Mouse (Mus musculus) urinary bladder, postnatal 25 days (tissue): ENCODE data around the gene Krt83.
"Not testable (repeated sequence)": the region's sequence is repeated elsewhere in the genome, so short reads cannot be mapped to it uniquely, and the experiment has no call there.

Experiments used
- DNase-seq: peaks from one replicate; pipeline ENCODE4 v3.0.0; 2022; ENCODE audit warnings: low spot score

Krt83 gene

DNA sequence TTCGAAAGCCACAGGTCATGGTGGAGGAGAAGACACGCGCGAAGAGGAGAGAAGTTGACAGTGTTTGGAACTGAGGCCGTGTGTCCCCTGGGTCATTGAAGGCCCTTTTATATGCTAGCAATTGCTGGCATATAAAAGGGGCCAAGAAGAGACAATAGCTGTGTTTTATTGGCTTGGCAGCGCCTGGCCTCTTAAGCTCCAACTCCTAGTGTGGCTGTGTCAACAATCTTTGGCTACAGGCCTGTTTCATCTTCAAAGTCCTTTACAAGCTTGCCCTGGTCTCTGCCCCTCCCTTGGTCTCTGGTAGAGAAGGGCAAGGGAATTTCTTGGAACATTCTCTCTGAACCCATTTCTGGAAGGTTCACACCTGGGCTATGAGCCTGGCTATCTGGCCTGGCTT is at the start of gene Krt83:
Gene Krt83 (minus strand): TSS at position 82 of the 400 bp plus-strand sequence.
- DNase-seq: no peak

DNA sequence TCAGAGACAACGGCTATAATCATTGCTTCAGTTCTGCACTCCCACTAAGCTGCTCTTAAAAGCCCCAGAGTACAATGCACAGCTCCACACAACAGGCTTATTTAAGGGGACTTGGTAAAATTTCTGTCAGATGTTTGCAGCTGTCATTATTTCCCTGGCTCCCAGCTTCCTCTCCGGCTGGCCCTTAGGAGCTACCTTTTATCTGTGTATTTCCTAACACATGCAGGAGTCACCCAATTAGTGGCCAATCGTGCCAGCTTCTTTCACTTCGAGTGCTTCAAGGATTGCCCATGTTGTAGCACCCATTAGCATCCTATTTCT is 47.2 kb upstream of the Krt83 start:
- DNase-seq: no peak

GRCm38 (mm10) chr15:101537864-101538579 is 46.7 kb upstream of the Krt83 start:
- no peak for DNase-seq

GRCm38 (mm10) chr15:101536054-101536850 is 44.9 kb upstream of the Krt83 start:
- DNase-seq: peak; percentile 32

GRCm38 (mm10) chr15:101532720-101533119 is 41.4 kb upstream of the Krt83 start, which contains the start of gene Krt84:
Gene Krt84 (minus strand): TSS chr15:101532820.
- no peak for DNase-seq

- no peak for DNase-seq
These were observed 31.4 kb upstream of the Krt83 start for GRCm38 (mm10) chr15:101522556-101523232.

DNA sequence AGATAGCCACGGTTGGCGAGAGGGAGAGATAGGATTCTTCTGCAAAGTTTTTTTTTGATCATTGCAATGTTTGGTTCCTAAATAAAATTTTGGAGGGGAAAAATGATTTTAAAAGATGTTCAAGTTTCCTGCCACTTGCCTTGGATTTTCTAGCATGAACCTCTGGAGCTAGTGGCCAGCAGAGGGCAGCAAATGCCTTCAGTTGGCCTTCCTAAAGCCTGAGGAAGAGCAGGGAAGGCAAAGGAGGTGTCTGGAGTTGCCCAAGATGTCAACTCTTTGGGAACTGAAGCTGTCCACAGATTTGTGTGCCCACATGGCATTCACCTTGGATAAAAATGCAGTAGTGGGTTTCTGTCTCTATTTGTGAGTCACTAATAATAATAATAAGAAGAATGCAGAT is 28.5 kb upstream of the Krt83 start:
- peak; percentile 74 for DNase-seq

DNA sequence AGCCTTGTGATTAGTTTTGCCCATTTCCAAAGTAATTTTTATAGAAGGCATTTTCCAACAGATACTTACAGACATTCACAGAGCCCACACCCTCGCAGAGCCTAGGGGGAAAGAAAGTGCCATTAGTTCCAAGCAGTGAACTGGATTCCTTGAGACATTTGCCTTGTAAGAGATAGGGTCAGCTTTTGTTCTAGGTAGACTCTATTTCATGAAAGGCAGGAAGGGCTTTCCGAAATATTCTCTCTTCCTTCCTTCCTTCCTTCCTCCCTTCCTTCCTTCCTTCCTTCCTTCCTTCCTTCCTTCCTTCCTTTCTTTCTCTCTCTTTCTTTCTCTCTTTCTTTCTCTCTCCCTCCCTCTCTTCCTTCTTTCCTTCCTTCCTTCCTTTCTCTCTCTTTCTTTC is 25.8 kb upstream of the Krt83 start, which contains the start of gene Gm49425:
Gene Gm49425 (minus strand): TSS at position 101 of the 400 bp plus-strand sequence.
- not testable (repeated sequence) for DNase-seq

GRCm38 (mm10) chr15:101508247-101508646 is 16.9 kb upstream of the Krt83 start:
- DNase-seq: no peak

DNA sequence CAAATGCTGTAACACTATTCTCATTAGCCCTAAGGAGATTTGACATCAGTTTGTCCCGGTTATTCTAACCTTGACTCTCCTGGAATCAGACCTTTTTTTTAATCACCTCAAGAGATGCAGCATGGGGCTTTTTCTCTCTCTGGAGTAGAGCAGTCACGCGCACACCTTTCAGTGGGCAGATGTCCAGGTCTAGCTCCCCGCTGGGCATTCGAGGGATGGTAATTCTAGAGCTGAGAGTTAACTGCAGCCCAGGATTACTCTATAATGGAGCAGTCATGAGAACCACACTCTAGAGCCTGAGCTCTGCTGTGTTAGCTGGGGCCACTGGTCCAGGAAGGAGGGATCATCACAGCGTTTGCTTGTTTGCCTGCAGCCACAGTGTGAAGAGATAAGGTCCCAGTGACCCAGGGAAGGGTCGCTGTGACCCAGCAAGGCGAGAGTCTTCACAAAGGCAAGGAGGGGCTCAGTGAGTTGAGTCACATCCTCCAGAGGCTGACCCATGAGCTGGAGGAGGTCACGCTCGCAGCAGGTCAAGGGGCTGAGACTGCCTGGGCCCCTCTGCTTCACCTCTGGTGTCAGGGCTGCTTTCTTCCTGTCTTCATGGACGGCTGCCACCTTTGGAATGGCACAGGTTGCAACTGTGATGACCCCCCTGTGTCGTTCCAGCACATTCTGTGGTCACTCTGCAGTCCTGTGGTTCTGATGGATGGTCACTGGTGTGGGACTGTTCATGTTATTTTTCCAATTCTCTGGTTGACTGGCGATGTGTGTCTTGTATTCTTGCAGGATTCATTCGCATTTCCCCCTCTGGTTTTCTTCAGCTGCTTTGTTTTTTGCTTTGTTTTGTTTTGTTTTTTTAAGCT is 15.8 kb upstream of the Krt83 start:
- DNase-seq: no peak

GRCm38 (mm10) chr15:101497181-101497580 is 5.9 kb upstream of the Krt83 start:
- DNase-seq: peak; percentile 13

GRCm38 (mm10) chr15:101495266-101495665 is 4.0 kb upstream of the Krt83 start:
- no peak for DNase-seq

GRCm38 (mm10) chr15:101494203-101494602 is 2.9 kb upstream of the Krt83 start:
- no peak for DNase-seq

DNA sequence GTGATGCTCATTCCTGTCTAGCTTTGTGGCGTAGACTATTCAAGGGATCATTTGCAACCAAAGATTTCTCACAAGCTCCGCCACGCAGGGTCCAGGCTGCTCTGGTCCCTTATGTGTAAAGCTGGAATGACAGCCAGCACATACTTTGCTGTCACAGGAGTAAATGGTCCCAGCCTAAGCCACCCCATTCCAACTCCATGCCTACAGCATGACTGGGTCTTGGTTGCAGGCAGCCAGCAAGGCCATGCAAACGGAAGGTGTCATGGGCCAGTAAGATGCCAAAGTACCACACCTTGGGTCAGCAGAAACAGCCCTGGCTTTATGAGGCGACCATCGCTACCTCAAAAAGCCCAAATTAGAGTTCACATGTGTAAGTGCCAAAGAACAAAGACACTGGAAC is 2.4 kb upstream of the Krt83 start:
- no peak for DNase-seq

DNA sequence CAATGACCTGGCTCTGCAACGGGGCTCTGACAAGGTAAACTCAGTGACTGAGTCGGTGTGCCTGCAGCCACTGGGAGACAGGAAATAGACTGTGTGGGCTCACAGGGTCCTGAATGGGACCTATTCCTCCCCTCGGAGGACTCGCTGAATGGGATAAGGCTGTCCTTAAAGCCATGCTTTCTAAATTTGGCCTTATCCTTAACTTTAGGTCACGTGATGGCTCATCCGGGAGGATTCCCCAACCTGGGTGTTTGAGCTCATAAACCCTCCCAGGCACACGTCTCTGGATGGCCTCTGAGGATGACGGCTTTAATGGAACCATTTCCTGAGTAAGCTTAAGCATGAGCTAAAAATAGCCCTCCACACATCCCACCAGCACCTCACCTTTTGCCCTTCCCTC is 1.4 kb upstream of the Krt83 start:
- no peak for DNase-seq

- DNase-seq: no peak
These were observed 5.2 kb downstream of the Krt83 start for GRCm38 (mm10) chr15:101485911-101486635.

GRCm38 (mm10) chr15:101484939-101485338 is 6.4 kb downstream of the Krt83 start:
- DNase-seq: no peak

- DNase-seq: no peak
These were observed 7.7 kb downstream of the Krt83 start for GRCm38 (mm10) chr15:101483646-101484045.

DNA sequence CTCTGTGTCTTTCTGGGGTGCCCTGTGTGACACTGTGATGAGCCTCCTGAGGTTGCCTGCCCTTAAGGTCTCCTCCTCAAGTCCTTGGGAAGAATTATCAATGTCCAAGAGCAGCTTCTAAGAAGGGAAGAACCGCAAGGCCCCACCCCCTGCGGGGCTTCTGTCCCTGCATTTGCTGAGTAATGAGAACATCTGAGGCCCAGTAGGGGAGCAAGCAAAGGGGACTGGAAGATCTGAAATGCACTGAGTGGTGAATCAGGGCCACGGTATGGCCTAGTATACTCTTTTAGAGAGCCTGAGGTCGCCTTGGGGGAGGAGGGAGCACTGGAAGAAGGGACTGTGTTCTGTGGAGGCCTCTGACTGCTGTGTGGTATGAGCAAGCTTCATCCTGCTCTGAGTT is 9.3 kb downstream of the Krt83 start:
- DNase-seq: no peak

DNA sequence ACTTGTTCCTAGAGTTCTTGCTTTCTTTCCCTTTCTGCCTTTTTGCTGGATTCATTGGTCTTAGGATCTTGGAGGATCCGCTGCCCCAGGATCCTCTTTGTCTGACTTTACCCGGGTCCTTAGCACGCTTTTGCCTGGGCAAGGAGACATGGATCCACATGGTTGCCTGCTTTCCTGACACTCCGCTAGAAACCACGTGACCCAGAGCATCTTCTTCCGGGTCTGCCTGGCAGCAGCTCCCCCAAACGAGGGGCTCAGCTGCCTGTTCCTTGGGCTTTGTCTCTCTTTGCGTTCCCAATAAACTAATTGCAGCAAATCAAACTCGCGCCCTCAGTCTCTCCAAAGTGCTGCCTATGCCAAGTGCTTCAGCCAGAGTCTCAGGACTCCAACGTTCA is 11.6 kb downstream of the Krt83 start:
- no peak for DNase-seq

DNA sequence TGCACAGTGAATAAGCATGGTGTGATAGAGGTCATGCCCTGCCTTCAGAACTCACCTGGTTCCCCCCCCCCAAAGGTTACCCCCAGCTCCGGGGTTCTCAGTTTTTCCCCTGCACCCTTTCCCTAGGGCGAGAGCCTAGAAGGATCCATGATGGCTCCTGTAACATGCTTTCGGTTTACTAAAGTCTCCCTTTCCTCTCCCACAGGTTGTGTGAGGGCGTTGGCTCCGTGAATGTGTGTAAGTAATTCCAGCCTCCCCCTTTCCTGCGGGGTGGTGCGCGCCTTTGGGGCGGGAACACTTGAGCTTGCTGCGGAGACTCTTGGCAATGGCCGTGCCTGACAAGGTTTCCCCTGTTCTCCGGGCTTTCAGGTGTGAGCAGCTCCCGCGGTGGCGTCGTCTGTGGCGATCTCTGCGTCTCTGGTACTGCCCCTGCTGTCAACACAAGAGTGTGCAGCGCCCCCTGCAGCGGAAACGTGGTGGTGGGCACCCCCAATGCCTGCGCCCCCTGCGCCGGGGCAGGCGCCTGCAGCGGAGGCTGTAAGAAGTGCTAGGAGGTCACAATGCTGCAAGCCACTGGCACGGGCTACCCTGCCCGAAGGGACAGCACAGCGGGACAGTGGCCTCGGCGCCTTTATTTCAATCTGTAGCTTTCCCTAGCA is 12.2 kb downstream of the Krt83 start:
- peak; percentile 29 for DNase-seq
